In genomic region chr5:32742149-32742548, GRCm38 (mm10) we compare ENCODE assay signal across 8 mouse cellular contexts. TPM values are rescaled to one million over a fixed set of nuclear protein-coding genes. Genes with fewer than 3 reads are reported as not detected.
DNase-seq lines count a peak whose midpoint lies in the region; ATAC-seq and TF ChIP-seq lines count a peak whose summit lies in the region.

No protein-coding gene starts in this region.

- H3K9me3 ChIP-seq in embryonic facial prominence, embryonic 14.5 days (ENCODE audit: control insufficient read depth, low read length) = no peaks in the 10 kb centered on the region

- ATAC-seq in embryonic facial prominence, embryonic 14.5 days (ENCODE audit: low read depth) = no peak
- no peak for ATAC-seq in erythroid progenitor cell, adult 5-6 weeks (replicated peaks; ENCODE audit: low FRiP score, poor library complexity, severe bottlenecking)

- H3K27ac ChIP-seq in spleen, adult 2 months (ENCODE audit: insufficient read depth, low read length) = no peak overlapping the region
- H3K27ac ChIP-seq in embryonic facial prominence, embryonic 14.5 days (replicated peaks; ENCODE audit: low read depth, low read length) = no peak overlapping the region; the same call in 1 of the 2 replicates
- peak overlapping the region; percentile 8 for H3K27ac ChIP-seq in small intestine, adult 2 months (ENCODE audit: insufficient read depth, low read depth, low read length)

- H3K4me2 ChIP-seq in embryonic facial prominence, embryonic 14.5 days (ENCODE audit: low read depth, low read length) = no peak overlapping the region

- peaks cover 7% of the 10 kb centered on the region; the same call in 1 of the 2 replicates for H3K4me1 ChIP-seq in spleen, adult 2 months (ENCODE audit: control insufficient read depth, insufficient read depth, insufficient read length)
- no peaks in the 10 kb centered on the region; the same call in 1 of the 2 replicates for H3K4me1 ChIP-seq in embryonic facial prominence, embryonic 14.5 days (ENCODE audit: control insufficient read depth, insufficient read depth, low read length)
- H3K4me1 ChIP-seq in small intestine, adult 2 months (ENCODE audit: control insufficient read depth, insufficient read depth, insufficient read length, low read length) = peaks cover 66% of the 10 kb centered on the region

- peak; percentile 22; the same call in 1 of the 2 replicates for TF ChIP-seq CTCF in spleen, adult 2 months (IDR thresholded peaks at IDR 0.05; ENCODE audit: extremely low read depth, insufficient read depth, insufficient read length, insufficient replicate concordance)
- peak; percentile 40; the same call in 1 of the 2 replicates for TF ChIP-seq CTCF in small intestine, adult 2 months (IDR thresholded peaks at IDR 0.05; ENCODE audit: extremely low read depth, insufficient read length, insufficient replicate concordance, low read depth, low read length)

- H3K27me3 ChIP-seq in spleen, adult 2 months (ENCODE audit: control insufficient read depth, insufficient read depth, low read length) = no peaks in the 10 kb centered on the region
- no peaks in the 10 kb centered on the region for H3K27me3 ChIP-seq in embryonic facial prominence, embryonic 14.5 days (replicated peaks; ENCODE audit: control insufficient read depth, insufficient read depth, low read length)
- H3K27me3 ChIP-seq in small intestine, adult 2 months (ENCODE audit: control insufficient read depth, insufficient read depth, low read length) = no peaks in the 10 kb centered on the region

- DNase-seq in spleen, adult 2 months (ENCODE audit: low read depth in 1 of 2, low spot score in 2 of 2) = no peak
- no peak for DNase-seq in spleen, adult 12 weeks (ENCODE audit: low spot score)
- peak; percentile 20 for DNase-seq in embryonic facial prominence, embryonic 14.5 days (ENCODE audit: low spot score)
- peak; percentile 88 for DNase-seq in layer of hippocampus, adult 11-12 months (ENCODE audit: low spot score)
- peak; percentile 49 for DNase-seq in lung, postnatal 14 days
- no peak for DNase-seq in adipocyte (ENCODE audit: low spot score)

- peaks cover 8% of the 10 kb centered on the region for H3K36me3 ChIP-seq in spleen, adult 2 months (ENCODE audit: control insufficient read depth, insufficient read depth, low read length)
- H3K36me3 ChIP-seq in embryonic facial prominence, embryonic 14.5 days (ENCODE audit: control insufficient read depth, insufficient read depth, low read length) = 0 out of 2 replicates have a peak, but pooled peaks cover 4% of the 10 kb centered on the region
- peaks cover 10% of the 10 kb centered on the region for H3K36me3 ChIP-seq in small intestine, adult 2 months (ENCODE audit: control insufficient read depth, insufficient read depth, low read length)

- H3K4me3 ChIP-seq in spleen, adult 2 months (ENCODE audit: extremely low read depth, insufficient read depth, insufficient read length) = no peak overlapping the region
- H3K4me3 ChIP-seq in embryonic facial prominence, embryonic 14.5 days (ENCODE audit: low read depth, low read length) = no peak overlapping the region
- no peak overlapping the region for H3K4me3 ChIP-seq in small intestine, adult 2 months (ENCODE audit: low read depth, low read length)

- no peak overlapping the region for H3K9ac ChIP-seq in embryonic facial prominence, embryonic 14.5 days (ENCODE audit: low read depth, low read length)

- TF ChIP-seq POLR2A in spleen, adult 2 months (IDR thresholded peaks at IDR 0.05; ENCODE audit: low read depth, low read length) = no peak
- no peak for TF ChIP-seq POLR2A in small intestine, adult 2 months (IDR thresholded peaks at IDR 0.05; ENCODE audit: low read depth, low read length)

- WGBS in spleen, adult 2 months = 39% methylated on average over 9 of the region's 9 CpGs
- WGBS in embryonic facial prominence, embryonic 14.5 days = 63% methylated on average over 9 of the region's 9 CpGs
- 28% methylated on average over 9 of the region's 9 CpGs for WGBS in small intestine, adult 2 months

RNA-seq across cellular contexts. Expression of gene Pisd, which starts 43.3 kb away (rescaled TPM):
- polyA plus RNA-seq in spleen, adult 2 months (2012; rRNA removed) = 32.3 and 38.5 TPM in 2 replicates
- polyA plus RNA-seq in embryonic facial prominence, embryonic 14.5 days (2014; fragmentation: Nextera tagmentation; extraction: Ambion mirVana) = 52.5 and 57.7 TPM in 2 replicates
- 62.1 and 222 TPM in 2 replicates for polyA plus RNA-seq in small intestine, adult 2 months (2012; rRNA removed)
- total RNA-seq in erythroid progenitor cell, adult 5-6 weeks (2015; ENCODE audit: low replicate concordance) = 6.5 and 8.4 TPM in 2 replicates
- total RNA-seq in erythroid progenitor cell, adult 5-6 weeks (2017; ENCODE audit: low replicate concordance) = 5.1 and 6.5 TPM in 2 replicates

Comparison
In these comparisons a context has a peak if more than half of its experiments do, and no peak if none do; other contexts are left out.
1. DNase-seq: peak in embryonic facial prominence, embryonic 14.5 days (single experiment), layer of hippocampus, adult 11-12 months (single experiment) and lung, postnatal 14 days (single experiment); none in spleen, adult 2 months (0 of 2), spleen, adult 12 weeks (single experiment) and adipocyte (single experiment).